Mouse (Mus musculus) embryonic facial prominence, embryonic 12.5 days (tissue): Measurements from ENCODE around the gene Ptprt. TPM values are rescaled to one million over a fixed set of nuclear protein-coding genes. Genes with fewer than 3 reads are reported as not detected.

Experiments used
- ATAC-seq: fragments of 200-750 bp; cut with Nextera tagmentation; 2 replicates; pipeline ENCODE4 v1.8.0; 2017; ENCODE audit not compliant: insufficient number of reproducible peaks, insufficient read depth, low FRiP score, low TSS enrichment
- H3K27ac ChIP-seq: fragments of 300-500 bp; sonication (generic); 2 replicates; pipeline ENCODE4 v1.5.1; 2016; ENCODE audit warnings: mild to moderate bottlenecking
- H3K27me3 ChIP-seq: fragments of 300-500 bp; sonication (generic); 2 replicates; pipeline ENCODE4 v1.6.1; 2016; ENCODE audit warnings: mild to moderate bottlenecking, moderate library complexity
- H3K36me3 ChIP-seq: fragments of 300-500 bp; sonication (generic); 2 replicates; pipeline ENCODE4 v1.6.1; 2016; ENCODE audit warnings: mild to moderate bottlenecking
- H3K4me1 ChIP-seq: fragments of 300-500 bp; sonication (generic); 2 replicates; pipeline ENCODE4 v1.6.1; 2016
- H3K4me2 ChIP-seq: fragments of 300-500 bp; sonication (generic); replicated peaks from 2 replicates; pipeline ENCODE4 v1.6.1; 2016; ENCODE audit warnings: mild to moderate bottlenecking, moderate library complexity
- H3K4me3 ChIP-seq: fragments of 300-500 bp; sonication (generic); 2 replicates; pipeline ENCODE4 v1.5.1; 2016; ENCODE audit warnings: mild to moderate bottlenecking
- H3K9ac ChIP-seq: fragments of 300-500 bp; sonication (generic); 2 replicates; pipeline ENCODE4 v1.6.1; 2016; ENCODE audit warnings: mild to moderate bottlenecking, moderate library complexity
- H3K9me3 ChIP-seq: fragments of 300-500 bp; sonication (generic); 2 replicates; pipeline ENCODE4 v1.6.1; 2016; ENCODE audit warnings: mild to moderate bottlenecking, moderate library complexity
- WGBS: fragments of 180-500 bp; shearing (Covaris S2); methylation state at CpG from one replicate; pipeline ENCODE4 v1.1.7; 2016; 5-methylcytosine and 5-hydroxymethylcytosine counted together
- polyA plus RNA-seq: library from polyadenylated mRNA; unstranded; fragments of >200 nt; fragmentation: Nextera tagmentation; extraction: Ambion mirVana; gene quantifications from 2 replicates; pipeline ENCODE4 v1.2.1, GENCODE M21; 2016

Ptprt gene
- polyA plus RNA-seq, 1 experiment from 2014 or later, result 1.3 TPM

GRCm38 (mm10) chr2:161640805-161641204, 1020.1 kb downstream of the Ptprt start:
- Histone ChIP-seq H3K9ac (no peak overlapping the region), H3K4me2 (no peak overlapping the region), H3K9me3 (no peaks in the 10 kb centered on the region), H3K36me3 (no peaks in the 10 kb centered on the region), H3K4me3 (no peak overlapping the region), H3K27ac (no peak overlapping the region), H3K4me1 (no peaks in the 10 kb centered on the region), H3K27me3 (no peaks in the 10 kb centered on the region)
- no peak for ATAC-seq
- 90% methylated on average over 2 of the region's 2 CpGs for WGBS

DNA sequence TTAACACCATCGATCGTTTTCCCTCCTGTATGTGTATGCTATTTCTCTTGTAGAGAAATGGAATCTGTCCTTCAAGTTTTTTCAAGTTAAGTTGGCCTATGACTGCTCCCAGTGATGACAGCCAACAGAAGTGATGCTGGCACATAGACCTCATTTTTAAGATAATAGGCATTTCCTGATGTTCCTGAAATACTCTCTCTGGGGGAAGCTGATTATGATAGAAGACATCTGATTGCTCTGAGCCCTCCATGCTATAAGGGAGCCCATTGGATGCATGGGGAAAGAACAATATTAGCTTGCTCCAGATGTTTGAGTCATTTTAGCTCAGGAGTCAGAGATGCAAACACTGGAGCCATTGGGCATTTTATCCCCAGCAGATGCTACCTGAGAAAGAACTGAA, 1026.9 kb downstream of the Ptprt start:
- Histone ChIP-seq H3K27me3 (no peaks in the 10 kb centered on the region), H3K9me3 (no peaks in the 10 kb centered on the region), H3K36me3 (no peaks in the 10 kb centered on the region), H3K4me1 (no peaks in the 10 kb centered on the region), H3K9ac (no peak overlapping the region), H3K4me3 (no peak overlapping the region), H3K27ac (no peak overlapping the region), H3K4me2 (no peak overlapping the region)
- WGBS, result 90% methylated on average over 2 of the region's 2 CpGs
- ATAC-seq, result no peak

DNA sequence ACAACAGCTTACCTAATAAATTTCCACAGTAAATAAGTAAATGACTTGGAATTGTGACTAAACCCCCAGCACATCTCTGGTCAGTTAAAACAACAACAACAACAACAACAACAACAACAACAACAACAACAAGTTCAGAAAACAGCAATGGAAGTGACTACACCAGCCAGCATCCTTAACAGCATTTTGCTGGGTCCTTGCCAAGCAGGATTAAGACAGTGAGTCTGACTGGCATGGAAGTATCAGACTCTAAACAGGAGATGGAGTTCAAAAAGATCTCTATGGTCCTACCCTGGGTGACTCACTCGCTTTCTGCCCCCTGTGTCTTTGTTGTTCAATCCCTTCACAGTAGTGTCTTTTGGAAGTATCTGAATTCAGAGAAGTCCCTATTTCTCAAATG, 1035.1 kb downstream of the Ptprt start:
- H3K27ac ChIP-seq, result no peak overlapping the region
- H3K4me1 ChIP-seq, result no peaks in the 10 kb centered on the region
- WGBS, result 82% methylated on average over 1 of the region's 1 CpGs
- H3K4me3 ChIP-seq, result no peak overlapping the region
- no peak for ATAC-seq
- H3K4me2 ChIP-seq, result no peak overlapping the region
- H3K27me3 ChIP-seq, result no peaks in the 10 kb centered on the region
- no peaks in the 10 kb centered on the region for H3K36me3 ChIP-seq
- no peaks in the 10 kb centered on the region for H3K9me3 ChIP-seq
- no peak overlapping the region for H3K9ac ChIP-seq

DNA sequence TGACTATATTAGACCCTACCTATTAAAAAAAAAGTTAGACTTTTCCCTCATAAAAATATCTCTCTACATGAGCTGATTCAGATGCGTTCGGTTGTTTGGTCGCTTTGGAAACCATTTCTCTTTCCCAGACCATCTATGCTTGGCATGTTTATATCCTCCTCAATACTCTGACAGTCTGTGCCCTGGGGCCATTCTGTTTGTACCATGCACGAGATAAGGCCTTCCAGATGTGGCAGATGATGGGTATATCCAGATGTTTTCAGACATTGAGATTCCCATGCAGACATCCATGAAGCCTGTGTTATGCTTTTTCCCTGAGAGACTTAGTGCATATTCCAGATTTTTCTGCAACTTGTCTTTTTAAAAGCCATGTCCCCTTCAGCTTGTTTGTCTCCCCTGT, 1052.5 kb downstream of the Ptprt start:
- 54% methylated on average over 4 of the region's 4 CpGs for WGBS
- Histone ChIP-seq H3K27ac (no peak overlapping the region), H3K36me3 (no peaks in the 10 kb centered on the region), H3K4me3 (no peak overlapping the region), H3K9ac (no peak overlapping the region), H3K27me3 (no peaks in the 10 kb centered on the region), H3K4me2 (no peak overlapping the region), H3K9me3 (no peaks in the 10 kb centered on the region), H3K4me1 (no peaks in the 10 kb centered on the region)
- ATAC-seq, result no peak

DNA sequence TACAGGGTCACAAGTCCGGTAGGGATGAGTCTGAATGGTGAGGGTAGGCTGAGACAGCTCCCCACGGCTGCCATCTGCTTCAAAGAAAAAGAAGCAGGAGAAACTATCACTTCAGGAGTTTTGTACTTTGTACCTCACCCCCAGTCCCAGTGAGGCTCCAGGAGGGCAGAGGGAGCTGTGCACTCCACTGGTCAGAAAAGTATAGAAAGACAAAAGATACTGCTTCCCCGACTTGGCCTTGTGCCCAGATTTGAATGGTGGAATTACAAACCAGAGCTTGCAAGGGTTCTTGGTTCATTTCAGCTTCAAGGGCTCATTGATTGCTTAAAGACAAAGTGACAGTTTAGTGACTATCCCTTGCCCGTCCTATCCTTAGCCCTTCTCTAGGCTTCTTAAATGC, 1053.6 kb downstream of the Ptprt start:
- H3K27ac ChIP-seq, result no peak overlapping the region

DNA sequence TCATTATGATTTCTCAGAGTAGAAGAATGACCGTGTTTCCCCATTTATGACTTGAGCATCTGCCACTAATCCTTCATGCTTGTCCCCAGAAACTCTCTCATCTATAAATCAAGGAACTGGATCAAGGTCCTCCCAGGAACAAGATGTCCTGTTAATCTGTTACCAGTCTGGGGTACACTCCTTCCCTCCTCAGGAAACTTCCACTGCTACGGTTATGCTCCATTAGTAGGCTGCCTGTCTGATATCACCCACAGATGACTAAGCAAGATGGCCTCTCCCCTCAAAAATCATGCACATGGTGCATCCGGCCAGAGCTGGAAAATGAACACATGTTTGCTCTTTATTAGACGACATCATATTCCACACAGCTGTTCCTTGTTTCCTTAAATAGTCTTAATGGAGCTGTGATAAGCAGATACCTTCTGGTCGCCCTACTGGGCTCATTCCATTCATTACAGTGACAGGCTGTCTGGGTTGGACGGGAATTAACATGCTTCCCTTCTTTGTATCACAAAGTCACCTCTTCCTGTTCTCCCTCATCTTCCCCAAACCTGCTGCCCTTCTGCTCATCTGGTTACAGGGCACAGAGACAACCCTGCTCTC, 1060.6 kb downstream of the Ptprt start:
- H3K27ac ChIP-seq, result no peak overlapping the region
- no peaks in the 10 kb centered on the region for H3K27me3 ChIP-seq
- ATAC-seq, result no peak
- H3K36me3 ChIP-seq, result no peaks in the 10 kb centered on the region
- no peaks in the 10 kb centered on the region for H3K9me3 ChIP-seq
- 46% methylated on average over 6 of the region's 6 CpGs for whole genome bisulfite sequencing
- no peak overlapping the region for H3K4me3 ChIP-seq
- no peak overlapping the region for H3K4me2 ChIP-seq
- H3K4me1 ChIP-seq, result no peaks in the 10 kb centered on the region
- no peak overlapping the region for H3K9ac ChIP-seq

More for the DNA sequence above, 1053.6 kb downstream of the Ptprt start:
- H3K4me2 ChIP-seq, result no peak overlapping the region
- H3K4me3 ChIP-seq, result no peak overlapping the region
- H3K9ac ChIP-seq, result no peak overlapping the region
- no peak for ATAC-seq
- WGBS, result 77% methylated on average over 4 of the region's 4 CpGs
- no peaks in the 10 kb centered on the region for H3K36me3 ChIP-seq
- no peaks in the 10 kb centered on the region for H3K4me1 ChIP-seq
- H3K27me3 ChIP-seq, result no peaks in the 10 kb centered on the region
- H3K9me3 ChIP-seq, result no peaks in the 10 kb centered on the region

DNA sequence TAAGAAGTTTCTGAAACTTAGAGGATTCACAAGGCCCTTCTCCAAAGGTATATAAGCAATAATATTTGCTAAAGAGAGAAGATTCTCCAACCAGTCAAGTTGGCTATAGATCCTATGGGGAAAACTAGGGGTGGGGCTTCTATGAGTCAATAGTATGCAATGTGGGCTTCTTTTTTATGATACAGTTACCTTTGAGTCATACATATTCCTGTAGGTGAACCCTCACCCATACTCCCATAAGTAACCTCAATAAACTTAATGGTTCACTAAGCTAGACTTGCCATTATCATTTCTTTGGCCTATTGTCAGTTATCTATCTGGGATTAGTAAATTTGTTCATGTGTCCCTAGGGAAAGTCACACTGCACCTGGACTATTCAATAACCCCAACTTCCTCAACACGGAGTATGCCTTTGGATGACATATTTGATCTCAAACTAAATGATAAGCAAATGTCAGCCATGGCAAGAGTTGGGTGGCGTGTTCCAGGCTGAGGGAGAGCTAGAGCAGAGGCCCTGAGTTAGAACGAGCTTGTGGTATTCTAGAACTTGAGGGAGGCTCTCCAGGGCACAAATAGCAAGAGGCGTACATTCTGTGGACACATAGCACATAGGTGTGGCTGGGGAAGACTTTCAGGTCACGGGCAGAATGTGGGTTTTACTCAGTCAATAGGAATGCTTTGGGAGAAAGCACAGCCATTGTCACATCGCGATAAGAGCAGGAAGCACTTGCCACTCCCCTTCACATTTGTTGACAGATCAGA, 1067.4 kb downstream of the Ptprt start:
- Histone ChIP-seq H3K27me3 (no peaks in the 10 kb centered on the region), H3K4me1 (no peaks in the 10 kb centered on the region), H3K4me2 (no peak overlapping the region), H3K27ac (no peak overlapping the region), H3K36me3 (no peaks in the 10 kb centered on the region), H3K9me3 (no peaks in the 10 kb centered on the region), H3K9ac (no peak overlapping the region), H3K4me3 (no peak overlapping the region)
- 89% methylated on average over 7 of the region's 7 CpGs for WGBS
- ATAC-seq, result no peak

DNA sequence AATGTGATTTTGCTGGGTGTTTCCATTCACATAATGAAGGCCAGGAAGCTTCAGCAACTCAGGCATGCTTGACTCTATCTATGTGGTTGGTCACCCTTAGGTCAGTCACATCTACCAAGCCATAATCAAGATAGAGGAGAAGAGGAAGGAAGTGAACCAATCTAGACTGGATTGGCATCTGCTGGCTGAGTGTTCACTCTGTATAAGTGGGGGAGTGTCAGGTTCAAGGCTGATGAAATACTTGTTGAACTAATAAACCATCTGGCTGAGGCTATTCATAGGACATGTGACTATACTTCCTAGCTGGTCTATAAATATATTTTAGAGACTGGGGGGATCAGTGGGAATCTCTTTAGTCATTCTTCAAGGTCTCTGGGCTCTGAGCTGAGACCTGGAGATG, 1086.5 kb downstream of the Ptprt start:
- 0 out of 2 replicates have a peak, but pooled peaks cover 5% of the 10 kb centered on the region for H3K4me1 ChIP-seq
- no peak overlapping the region for H3K27ac ChIP-seq
- H3K4me2 ChIP-seq, result no peak overlapping the region
- no peak for ATAC-seq
- no peak overlapping the region for H3K4me3 ChIP-seq
- H3K9me3 ChIP-seq, result no peaks in the 10 kb centered on the region
- no peaks in the 10 kb centered on the region for H3K27me3 ChIP-seq
- H3K9ac ChIP-seq, result no peak overlapping the region
- no peaks in the 10 kb centered on the region for H3K36me3 ChIP-seq

DNA sequence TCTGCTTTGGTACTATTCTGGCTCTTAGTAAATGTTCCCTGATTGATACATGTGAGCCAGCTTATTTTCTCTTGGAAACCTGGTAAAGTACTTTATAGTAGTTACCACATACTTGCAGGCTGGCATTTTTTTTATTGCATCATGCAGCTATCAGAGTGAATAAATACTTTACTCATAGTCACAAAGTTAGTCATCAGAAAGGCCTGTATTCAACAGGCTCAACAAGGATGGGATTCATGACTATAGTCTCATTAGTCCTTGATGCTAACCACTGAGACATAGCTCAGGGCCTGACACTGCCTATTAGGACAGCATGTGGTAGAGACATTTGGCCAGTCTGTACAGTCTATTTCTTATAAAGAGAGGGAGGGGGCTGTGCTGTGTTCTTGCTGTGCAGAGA, 1088.7 kb downstream of the Ptprt start:
- Histone ChIP-seq H3K27me3 (no peaks in the 10 kb centered on the region), H3K36me3 (no peaks in the 10 kb centered on the region), H3K4me1 (0 out of 2 replicates have a peak, but pooled peaks cover 5% of the 10 kb centered on the region), H3K4me3 (no peak overlapping the region), H3K9ac (no peak overlapping the region), H3K9me3 (no peaks in the 10 kb centered on the region), H3K4me2 (no peak overlapping the region), H3K27ac (no peak overlapping the region)
- no peak for ATAC-seq

DNA sequence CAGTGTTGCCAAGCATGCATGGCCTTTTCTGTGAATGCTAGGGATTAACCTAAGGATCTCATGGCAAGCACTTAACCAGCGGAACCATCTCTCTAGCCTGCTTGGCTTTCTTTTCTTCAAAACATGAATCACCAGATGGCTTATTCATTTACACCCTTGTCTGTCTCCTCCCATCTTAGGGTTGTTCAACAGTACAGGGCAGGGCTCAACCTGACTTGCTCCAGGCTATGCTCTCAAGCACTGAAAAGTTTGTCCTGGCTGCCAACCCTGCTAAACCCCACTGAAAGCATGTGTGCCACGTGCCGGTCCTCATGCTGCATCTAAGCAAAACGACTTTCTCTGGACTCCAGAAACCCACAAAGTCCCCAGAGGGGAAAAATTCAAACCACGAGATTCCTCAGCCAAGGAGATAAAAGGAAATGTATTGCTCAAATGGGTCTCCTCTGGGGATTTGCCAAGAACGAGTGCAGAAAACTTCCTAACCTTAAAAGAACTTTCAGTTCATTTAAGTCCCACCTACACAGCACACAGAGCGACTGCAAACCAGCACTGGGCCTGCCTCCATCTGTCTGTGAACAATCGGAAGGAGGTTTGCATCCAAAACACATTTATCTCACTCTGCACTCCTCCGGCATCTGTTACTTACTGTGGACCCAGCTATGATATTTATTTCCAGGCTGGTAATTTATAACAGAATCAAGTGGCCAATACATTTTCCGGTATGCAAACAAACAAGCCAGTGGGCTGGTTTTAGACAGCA, 1090.5 kb downstream of the Ptprt start:
- no peak for ATAC-seq
- Histone ChIP-seq H3K4me1 (0 out of 2 replicates have a peak, but pooled peaks cover 5% of the 10 kb centered on the region), H3K9ac (no peak overlapping the region), H3K27me3 (no peaks in the 10 kb centered on the region), H3K4me2 (no peak overlapping the region), H3K27ac (no peak overlapping the region), H3K9me3 (no peaks in the 10 kb centered on the region), H3K36me3 (no peaks in the 10 kb centered on the region), H3K4me3 (no peak overlapping the region)
- 47% methylated on average over 10 of the region's 10 CpGs for WGBS

- H3K27me3 ChIP-seq, result no peaks in the 10 kb centered on the region
- H3K4me1 ChIP-seq, result no peaks in the 10 kb centered on the region
- H3K36me3 ChIP-seq, result no peaks in the 10 kb centered on the region
- no peak overlapping the region for H3K9ac ChIP-seq
- H3K4me2 ChIP-seq, result no peak overlapping the region
- no peak for ATAC-seq
- 75% methylated on average over 2 of the region's 2 CpGs for WGBS
- H3K9me3 ChIP-seq, result no peaks in the 10 kb centered on the region
- no peak overlapping the region for H3K4me3 ChIP-seq
- H3K27ac ChIP-seq, result no peak overlapping the region
Measured at GRCm38 (mm10) chr2:161561502-161561901, 1099.4 kb downstream of the Ptprt start.

DNA sequence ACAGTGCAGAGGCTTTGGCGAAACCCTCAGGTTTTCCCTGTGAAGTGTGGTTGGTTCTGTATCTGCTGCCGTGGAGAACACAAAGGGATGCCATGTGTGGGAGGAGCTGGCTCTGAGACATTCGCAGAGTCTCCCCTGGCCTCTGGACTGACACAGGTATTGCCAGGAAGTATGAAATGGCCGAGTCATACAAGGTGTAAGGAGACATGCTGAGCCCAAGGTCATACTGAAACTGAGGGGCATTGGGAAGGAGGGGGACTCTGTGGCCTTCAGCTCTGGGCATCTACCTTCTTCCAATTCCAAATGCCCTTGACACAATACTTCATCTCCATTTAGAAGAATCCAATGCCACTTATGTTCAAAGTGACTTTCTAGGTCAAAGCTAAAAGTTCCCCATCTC, 1103.1 kb downstream of the Ptprt start:
- Histone ChIP-seq H3K4me1 (no peaks in the 10 kb centered on the region), H3K4me2 (no peak overlapping the region), H3K36me3 (no peaks in the 10 kb centered on the region), H3K9me3 (no peaks in the 10 kb centered on the region), H3K9ac (no peak overlapping the region), H3K4me3 (no peak overlapping the region), H3K27ac (no peak overlapping the region), H3K27me3 (no peaks in the 10 kb centered on the region)
- 79% methylated on average over 4 of the region's 4 CpGs for WGBS
- no peak for ATAC-seq
